Mouse (Mus musculus) neural tube, embryonic 12.5 days (tissue): ENCODE data around the gene Ttc33. TPM values are rescaled to one million over a fixed set of nuclear protein-coding genes. Genes with fewer than 3 reads are reported as not detected.

Experiments used
- ATAC-seq: fragments of 200-750 bp; cut with Nextera tagmentation; 2 replicates; pipeline ENCODE4 v1.8.0; 2017; ENCODE audit warnings: low read depth, mild to moderate bottlenecking, moderate TSS enrichment, moderate library complexity; ENCODE audit not compliant: low FRiP score
- H3K27ac ChIP-seq: fragments of 300-500 bp; sonication (generic); 2 replicates; pipeline ENCODE4 v1.5.1; 2016
- H3K27me3 ChIP-seq: fragments of 300-500 bp; sonication (generic); replicated peaks from 2 replicates; pipeline ENCODE4 v1.6.1; 2016; ENCODE audit warnings: mild to moderate bottlenecking
- H3K36me3 ChIP-seq: fragments of 300-500 bp; sonication (generic); 2 replicates; pipeline ENCODE4 v1.6.1; 2016; ENCODE audit warnings: mild to moderate bottlenecking
- H3K4me1 ChIP-seq: fragments of 300-500 bp; sonication (generic); 2 replicates; pipeline ENCODE4 v1.6.1; 2016
- H3K4me2 ChIP-seq: fragments of 300-500 bp; sonication (generic); replicated peaks from 2 replicates; pipeline ENCODE4 v1.6.1; 2016; ENCODE audit warnings: mild to moderate bottlenecking
- H3K4me3 ChIP-seq: fragments of 300-500 bp; sonication (generic); 2 replicates; pipeline ENCODE4 v1.5.1; 2016
- H3K9ac ChIP-seq: fragments of 300-500 bp; sonication (generic); 2 replicates; pipeline ENCODE4 v1.6.1; 2016; ENCODE audit warnings: mild to moderate bottlenecking
- H3K9me3 ChIP-seq: fragments of 300-500 bp; sonication (generic); 2 replicates; pipeline ENCODE4 v1.6.1; 2016; ENCODE audit warnings: mild to moderate bottlenecking
- WGBS: fragments of 180-500 bp; shearing (Covaris S2); methylation state at CpG from one replicate; pipeline ENCODE4 v1.1.7; 2016; 5-methylcytosine and 5-hydroxymethylcytosine counted together
- polyA plus RNA-seq: library from polyadenylated mRNA; unstranded; fragments of >200 nt; fragmentation: Nextera tagmentation; extraction: Ambion mirVana; gene quantifications from 2 replicates; pipeline ENCODE4 v1.2.1, GENCODE M21; 2016

Ttc33 gene
- polyA plus RNA-seq, 1 experiment from 2014 or later, result 52.5 TPM

DNA sequence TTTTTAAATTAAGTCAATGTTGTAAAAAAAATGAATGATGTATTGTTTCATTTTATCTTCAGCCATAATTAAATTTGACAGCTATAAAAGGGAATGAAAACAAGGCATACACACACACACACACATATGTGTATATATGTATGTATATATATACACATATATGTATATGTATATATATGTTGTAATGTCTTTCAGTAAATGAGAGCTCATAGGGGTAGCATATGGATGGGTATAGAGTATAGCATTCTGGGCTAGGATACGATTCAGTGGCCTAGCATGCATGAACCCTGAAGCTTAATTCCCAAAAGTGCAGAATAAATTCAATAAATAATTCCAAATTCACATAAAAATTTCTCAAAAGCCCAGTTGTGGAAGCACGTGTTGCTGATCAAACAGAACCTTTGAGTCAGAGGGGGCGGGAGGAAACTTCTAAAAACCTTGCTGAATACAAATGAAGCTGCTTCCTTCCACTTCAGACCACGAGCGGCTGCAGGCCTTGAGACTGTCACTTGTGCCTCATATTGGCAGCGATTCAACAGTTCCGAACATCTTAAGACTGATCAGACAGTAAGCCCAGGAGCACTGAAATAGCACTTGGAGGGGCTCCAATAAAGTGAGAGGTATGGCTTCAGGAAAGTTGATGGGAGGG is 51.8 kb downstream of the Ttc33 start:
- Histone ChIP-seq H3K27me3 (peaks cover 8% of the 10 kb centered on the region), H3K4me2 (no peak overlapping the region), H3K4me3 (no peak overlapping the region), H3K36me3 (no peaks in the 10 kb centered on the region), H3K4me1 (peaks cover 5% of the 10 kb centered on the region), H3K9me3 (no peaks in the 10 kb centered on the region), H3K27ac (no peak overlapping the region), H3K9ac (no peak overlapping the region)
- 74% methylated on average over 7 of the region's 7 CpGs for WGBS
- no peak for ATAC-seq

DNA sequence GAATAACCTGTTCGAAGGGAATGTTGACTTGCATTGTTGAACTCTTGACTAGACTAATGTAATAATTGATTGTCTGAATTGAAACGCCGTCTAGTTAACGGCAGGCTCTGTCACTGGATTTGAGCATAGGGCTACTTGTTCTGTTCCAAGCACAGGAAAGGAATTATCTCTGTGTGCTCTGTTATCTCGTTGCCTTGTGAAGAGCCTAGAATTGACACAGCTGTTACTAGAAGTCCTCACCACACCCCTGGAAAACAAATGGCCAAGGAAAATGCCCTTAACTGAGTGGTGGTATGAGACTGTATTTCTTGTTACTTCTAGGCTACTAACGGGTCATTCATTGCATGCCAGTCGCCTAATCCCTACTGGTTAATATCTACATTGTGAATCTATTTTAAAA is 52.7 kb downstream of the Ttc33 start:
- no peaks in the 10 kb centered on the region for H3K36me3 ChIP-seq
- H3K4me2 ChIP-seq, result no peak overlapping the region
- ATAC-seq, result no peak
- H3K4me3 ChIP-seq, result no peak overlapping the region
- peaks cover 14% of the 10 kb centered on the region for H3K4me1 ChIP-seq
- no peak overlapping the region for H3K9ac ChIP-seq
- whole genome bisulfite sequencing, result 86% methylated on average over 7 of the region's 7 CpGs
- no peaks in the 10 kb centered on the region for H3K9me3 ChIP-seq
- H3K27ac ChIP-seq, result no peak overlapping the region
- H3K27me3 ChIP-seq, result peaks cover 18% of the 10 kb centered on the region

DNA sequence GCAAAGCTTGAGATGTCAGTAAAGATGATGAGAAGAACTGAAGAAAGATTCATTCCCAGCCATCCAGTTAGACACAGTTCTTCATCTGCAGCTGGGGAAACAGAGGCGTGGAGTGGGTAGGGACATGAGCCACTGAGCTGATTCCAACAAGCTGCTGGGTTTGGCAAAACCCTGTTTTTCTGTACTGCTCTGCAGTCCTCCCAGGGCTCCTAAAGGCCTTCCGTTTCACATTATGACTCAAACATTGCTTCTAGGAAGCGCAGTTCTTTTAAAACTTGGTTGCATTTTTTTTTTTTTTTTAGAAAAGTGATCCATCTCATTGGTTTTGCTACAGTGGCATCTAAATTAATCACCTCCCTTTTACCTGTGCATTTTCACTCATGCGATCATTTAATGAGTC is 53.2 kb downstream of the Ttc33 start:
- H3K4me2 ChIP-seq, result no peak overlapping the region
- H3K4me3 ChIP-seq, result no peak overlapping the region
- H3K36me3 ChIP-seq, result no peaks in the 10 kb centered on the region
- H3K9ac ChIP-seq, result no peak overlapping the region
- ATAC-seq, result no peak
- no peaks in the 10 kb centered on the region for H3K9me3 ChIP-seq
- H3K4me1 ChIP-seq, result peaks cover 19% of the 10 kb centered on the region
- H3K27ac ChIP-seq, result no peak overlapping the region
- WGBS, result 90% methylated on average over 4 of the region's 4 CpGs
- peaks cover 23% of the 10 kb centered on the region for H3K27me3 ChIP-seq

- Histone ChIP-seq H3K9ac (no peak overlapping the region), H3K4me2 (no peak overlapping the region), H3K27ac (no peak overlapping the region), H3K36me3 (no peaks in the 10 kb centered on the region), H3K9me3 (no peaks in the 10 kb centered on the region), H3K4me3 (no peak overlapping the region), H3K27me3 (peaks cover 29% of the 10 kb centered on the region), H3K4me1 (peaks cover 23% of the 10 kb centered on the region)
- no peak for ATAC-seq
- 72% methylated on average over 4 of the region's 4 CpGs for WGBS
Observed at GRCm38 (mm10) chr15:5239361-5239760, 54.0 kb downstream of the Ttc33 start.

- H3K4me3 ChIP-seq, result no peak overlapping the region
- H3K27me3 ChIP-seq, result peaks cover 34% of the 10 kb centered on the region
- no peak overlapping the region for H3K9ac ChIP-seq
- no peak overlapping the region for H3K27ac ChIP-seq
- ATAC-seq, result no peak
- peaks cover 23% of the 10 kb centered on the region for H3K4me1 ChIP-seq
- 78% methylated on average over 6 of the region's 6 CpGs for WGBS
- no peaks in the 10 kb centered on the region for H3K9me3 ChIP-seq
- no peak overlapping the region for H3K4me2 ChIP-seq
- no peaks in the 10 kb centered on the region for H3K36me3 ChIP-seq
Observed at GRCm38 (mm10) chr15:5239901-5240300, 54.6 kb downstream of the Ttc33 start.

GRCm38 (mm10) chr15:5240360-5240759 is 55.0 kb downstream of the Ttc33 start:
- H3K27me3 ChIP-seq, result peaks cover 34% of the 10 kb centered on the region
- H3K4me3 ChIP-seq, result no peak overlapping the region
- H3K36me3 ChIP-seq, result no peaks in the 10 kb centered on the region
- 65% methylated on average over 6 of the region's 6 CpGs for WGBS
- H3K9ac ChIP-seq, result no peak overlapping the region
- H3K9me3 ChIP-seq, result no peaks in the 10 kb centered on the region
- no peak overlapping the region for H3K27ac ChIP-seq
- ATAC-seq, result no peak
- H3K4me1 ChIP-seq, result peaks cover 23% of the 10 kb centered on the region
- H3K4me2 ChIP-seq, result no peak overlapping the region

- ATAC-seq, result no peak; the same call in 1 of the 2 replicates
- peaks cover 38% of the 10 kb centered on the region for H3K27me3 ChIP-seq
Observed at GRCm38 (mm10) chr15:5241304-5242201, 56.2 kb downstream of the Ttc33 start.

DNA sequence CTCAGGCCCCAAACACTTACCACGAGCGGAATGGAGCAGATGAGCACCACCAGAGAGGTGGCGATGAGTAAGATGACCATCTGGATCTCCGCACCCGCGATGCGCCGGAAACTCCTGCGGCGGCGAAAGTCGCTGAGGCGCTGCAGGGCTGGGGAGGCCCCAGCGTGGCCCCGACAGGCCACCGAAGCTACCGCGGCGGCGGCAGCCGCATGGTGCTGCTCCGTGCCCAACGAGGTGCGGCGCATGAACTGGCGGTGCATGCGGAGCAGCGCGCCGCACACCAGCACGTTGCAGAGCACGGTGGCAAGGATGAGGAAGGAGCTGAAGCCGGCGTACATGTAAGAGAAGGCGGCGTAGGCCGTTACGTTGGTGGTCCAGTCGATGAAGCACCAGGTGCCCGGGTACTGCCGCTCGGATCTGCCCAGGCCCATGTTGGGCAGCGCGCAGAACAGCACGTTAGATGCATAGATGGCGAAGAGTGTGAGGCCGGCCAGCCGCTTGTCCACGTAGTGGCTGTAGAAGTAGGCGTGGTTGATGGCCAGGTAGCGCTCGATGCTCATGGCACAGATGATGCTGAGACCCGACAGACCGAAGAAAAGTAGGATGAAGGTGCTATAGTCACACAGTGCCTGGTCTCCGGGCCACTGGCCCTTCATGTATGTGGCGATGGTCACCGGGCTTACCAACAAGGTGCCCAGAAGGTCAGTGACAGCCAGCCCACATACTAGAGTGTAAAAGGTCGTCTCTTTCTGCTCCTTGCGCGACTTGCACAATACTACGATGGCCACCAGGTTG is 57.1 kb downstream of the Ttc33 start:
- peak overlapping the region; percentile 94 for H3K4me2 ChIP-seq
- peak overlapping the region; percentile 56 for H3K9ac ChIP-seq
- H3K27me3 ChIP-seq, result peaks cover 38% of the 10 kb centered on the region
- no peaks in the 10 kb centered on the region for H3K36me3 ChIP-seq
- H3K27ac ChIP-seq, result no peak overlapping the region
- peak; percentile 52 for ATAC-seq
- H3K4me1 ChIP-seq, result peaks cover 23% of the 10 kb centered on the region
- H3K9me3 ChIP-seq, result no peaks in the 10 kb centered on the region
- H3K4me3 ChIP-seq, result peak overlapping the region; percentile 45
- WGBS, result 3% methylated on average over 61 of the region's 61 CpGs

More at GRCm38 (mm10) chr15:5241304-5242201, 56.2 kb downstream of the Ttc33 start:
- Histone ChIP-seq H3K4me2 (peak overlapping the region; percentile 94), H3K36me3 (no peaks in the 10 kb centered on the region), H3K9ac (peak overlapping the region; percentile 56; the same call in 1 of the 2 replicates), H3K9me3 (no peaks in the 10 kb centered on the region), H3K4me3 (peak overlapping the region; percentile 45), H3K4me1 (peaks cover 23% of the 10 kb centered on the region), H3K27ac (no peak overlapping the region)
- 22% methylated on average over 12 of the region's 12 CpGs for WGBS

- Histone ChIP-seq H3K4me3 (peak overlapping the region; percentile 45), H3K4me1 (peaks cover 23% of the 10 kb centered on the region), H3K9ac (0 out of 2 replicates have a peak overlapping the region, but pooled peaks have one; percentile 44), H3K4me2 (peak overlapping the region; percentile 94), H3K9me3 (no peaks in the 10 kb centered on the region), H3K27ac (no peak overlapping the region), H3K27me3 (peaks cover 38% of the 10 kb centered on the region), H3K36me3 (no peaks in the 10 kb centered on the region)
- WGBS, result 7% methylated on average over 40 of the region's 40 CpGs
- ATAC-seq, result peak; percentile 7
Observed at GRCm38 (mm10) chr15:5243036-5243958, 58.0 kb downstream of the Ttc33 start.

DNA sequence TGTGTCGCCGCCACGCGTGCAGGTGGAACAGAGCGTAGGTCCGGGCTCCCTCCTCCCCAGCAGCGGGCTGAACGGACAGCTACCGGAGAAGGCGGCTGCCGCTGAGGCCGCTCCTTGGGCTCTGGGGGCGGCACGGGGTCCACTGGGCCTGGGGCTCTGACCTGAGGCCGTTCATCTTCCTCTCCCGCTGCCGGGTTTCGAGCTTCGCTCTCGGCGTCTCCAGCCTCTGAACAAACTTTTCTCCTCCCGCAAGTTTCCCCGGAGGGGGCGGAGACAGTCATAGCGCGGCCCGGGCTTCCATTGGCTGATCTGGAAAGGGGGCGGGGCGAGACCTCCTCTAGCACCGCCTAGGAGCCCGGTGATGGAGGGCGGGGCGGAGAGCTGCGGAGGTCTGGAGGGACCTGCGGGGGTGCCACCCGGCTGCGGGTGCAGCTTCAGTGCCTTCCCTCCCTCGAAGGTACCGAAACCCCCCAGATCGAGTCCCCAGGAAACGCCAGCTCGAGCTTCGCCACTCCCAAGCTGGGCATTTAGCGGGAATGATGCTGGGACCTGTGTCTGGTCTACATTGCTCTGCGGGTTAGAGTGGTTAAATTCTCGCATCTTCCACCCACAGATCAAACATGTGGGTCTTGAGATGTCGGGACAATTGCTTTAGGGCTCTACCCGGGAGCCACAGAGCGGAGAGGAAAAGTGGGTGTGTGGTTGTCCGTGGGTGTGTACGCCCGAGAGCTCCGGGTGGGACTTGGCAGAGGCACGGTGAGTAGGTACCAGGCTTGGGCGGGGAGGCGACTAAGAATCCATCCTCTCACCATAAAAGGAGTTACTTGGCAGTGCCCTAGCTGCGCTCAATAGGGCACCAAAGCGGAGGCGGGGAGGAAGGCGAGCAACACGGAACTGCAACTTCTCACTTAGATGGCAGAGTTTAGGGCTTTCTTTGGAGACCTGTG is 58.9 kb downstream of the Ttc33 start, which contains the start of gene Ptger4:
Gene Ptger4 (minus strand): TSS at position 229 of the 947 bp plus-strand sequence.
- under 1% methylated on average over 61 of the region's 61 CpGs for WGBS

More for the DNA sequence above, 58.9 kb downstream of the Ttc33 start, which contains the start of gene Ptger4:
- no peaks in the 10 kb centered on the region for H3K9me3 ChIP-seq
- H3K4me1 ChIP-seq, result peaks cover 23% of the 10 kb centered on the region
- no peaks in the 10 kb centered on the region for H3K36me3 ChIP-seq
- H3K27ac ChIP-seq, result no peak within 1 kb of the TSS
- H3K9ac ChIP-seq, result 0 out of 2 replicates have a peak within 1 kb of the TSS, but pooled peaks have one; percentile 44
- H3K27me3 ChIP-seq, result peaks cover 38% of the 10 kb centered on the region
- peak within 1 kb of the TSS; percentile 45 for H3K4me3 ChIP-seq
- peak; percentile 97 for ATAC-seq
- peak within 1 kb of the TSS; percentile 94 for H3K4me2 ChIP-seq
